Mouse (Mus musculus) C2C12 (cell line): ENCODE measurements at regions not wholly inside any gene's neighbourhood (a gene's known extent, or its start where the extent isn't known, plus 50 kb on each side); places are given as distances from the start of the nearest gene placed in this dataset.

ENCODE experiments used
- CEBPB ChIP-seq: IDR thresholded peaks from one replicate; pipeline ENCODE4 v1.6.1; 2011; ENCODE audit warnings: low read depth, mild to moderate bottlenecking, control low read depth, moderate library complexity
- CTCF ChIP-seq: IDR thresholded peaks from one replicate; pipeline ENCODE4 v1.5.1; 2011; ENCODE audit not compliant: control insufficient read depth, insufficient read depth, insufficient read length
- MAX ChIP-seq: IDR thresholded peaks from one replicate; pipeline ENCODE4 v1.6.1; 2011; ENCODE audit warnings: mild to moderate bottlenecking, control low read depth
- MYOD1 ChIP-seq: IDR thresholded peaks from one replicate; pipeline ENCODE4 v1.6.1; 2011; ENCODE audit warnings: low read depth; ENCODE audit not compliant: control insufficient read depth, insufficient read length
- MYOG ChIP-seq: IDR thresholded peaks from one replicate; pipeline ENCODE4 v1.6.1; 2011; ENCODE audit not compliant: control insufficient read depth, insufficient read length; ENCODE audit errors: extremely low read depth
- USF1 ChIP-seq: IDR thresholded peaks from one replicate; pipeline ENCODE4 v1.6.1; 2011; ENCODE audit warnings: low read depth, mild to moderate bottlenecking, control low read depth, moderate library complexity

DNA sequence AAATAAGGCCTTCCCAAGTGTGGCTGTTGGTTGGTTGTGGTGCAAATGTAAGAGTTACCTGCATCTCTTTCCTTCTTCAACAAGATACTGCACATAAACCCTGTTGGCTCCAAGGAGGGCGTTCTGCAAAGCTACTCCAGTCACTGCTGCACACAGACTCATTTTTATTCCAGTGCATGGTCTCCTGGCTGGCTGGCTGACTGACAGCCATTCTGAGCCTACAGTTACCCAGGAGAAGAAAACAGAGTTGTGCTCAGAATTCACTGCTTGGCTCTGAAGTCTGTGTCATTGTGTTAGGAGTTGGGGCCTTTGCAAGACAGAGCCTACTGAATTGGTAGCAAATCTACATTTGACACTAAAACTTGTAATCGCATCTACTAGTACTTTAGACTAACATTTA is 138.0 kb upstream of the Ank start:
- TF ChIP-seq MYOG: no peak
- TF ChIP-seq CTCF: no peak
- TF ChIP-seq USF1: no peak
- no peak for TF ChIP-seq MAX
- TF ChIP-seq MYOD1: no peak
- TF ChIP-seq CEBPB: no peak
